Mouse (Mus musculus): ENCODE data around the gene Mplkip.

The Mplkip gene

DNA sequence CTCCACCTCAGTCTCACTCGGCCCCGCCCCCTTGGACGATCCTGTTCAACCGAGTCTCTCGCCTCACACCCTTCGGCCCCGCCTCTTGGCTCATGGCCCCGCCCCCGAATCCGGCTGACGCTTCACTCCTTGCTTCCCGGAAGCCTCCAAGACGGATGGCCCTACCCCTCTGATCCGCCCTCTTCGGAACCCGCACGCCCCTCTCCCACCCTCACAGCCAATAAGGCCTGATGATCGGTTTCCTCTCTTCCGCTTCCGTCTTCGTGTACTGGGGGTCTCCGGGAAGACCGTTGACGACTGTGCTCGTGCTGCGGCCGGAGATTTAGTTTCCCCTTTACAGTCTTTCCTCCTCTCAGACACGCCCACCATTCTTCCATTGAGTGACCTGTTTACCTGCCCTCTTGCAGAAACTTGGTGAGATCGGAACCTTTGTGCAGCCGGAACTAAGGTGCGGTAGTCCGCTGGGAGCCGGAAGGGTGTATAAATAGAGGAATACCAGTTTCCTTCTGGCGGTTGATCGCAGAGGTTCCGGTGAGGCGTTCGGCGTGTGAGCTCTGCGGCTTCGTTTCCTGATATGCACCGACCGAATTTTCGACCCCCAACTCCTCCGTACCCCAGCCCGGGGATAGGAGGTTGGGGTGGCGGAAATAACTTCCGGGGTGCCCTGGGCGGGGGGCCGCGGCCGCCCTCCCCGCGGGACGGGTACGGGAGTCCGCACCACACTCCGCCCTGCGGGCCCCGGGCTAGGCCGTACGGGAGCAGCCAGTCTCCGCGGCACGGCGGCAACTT is at the start of gene Mplkip, which contains the start of gene Sugct:
TSS of gene Mplkip (plus strand) at position 282 of the 789 bp plus-strand sequence.
TSS of gene Sugct (minus strand) at position 643 of the 789 bp plus-strand sequence.
- peak; percentile 100 for DNase-seq (ENCODE audit: low spot score)

GRCm38 (mm10) chr13:17667380-17667779 is 27.6 kb upstream of the Mplkip start:
- no peak for DNase-seq (ENCODE audit: low spot score)

DNA sequence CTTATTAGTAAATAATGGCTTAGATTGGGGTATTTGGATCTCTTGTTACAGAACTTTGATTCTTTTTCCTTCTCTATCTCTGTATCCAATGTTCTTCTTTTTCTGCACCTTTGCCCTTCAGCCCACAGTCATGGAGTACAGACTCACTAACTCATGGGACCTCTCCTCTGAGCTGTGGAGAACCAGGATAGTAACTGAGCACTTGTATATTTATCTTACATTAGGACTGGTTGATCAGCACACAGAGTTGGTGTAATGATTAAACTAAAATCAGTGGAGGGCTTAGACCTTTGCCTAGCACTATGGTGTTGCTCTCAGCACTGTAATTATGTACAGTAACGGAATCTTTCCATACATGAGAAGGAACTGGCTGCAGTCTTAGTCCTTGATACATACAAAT is 23.9 kb upstream of the Mplkip start:
- no peak for DNase-seq (ENCODE audit: low spot score)

- no peak for DNase-seq (ENCODE audit: low spot score)
Observed at GRCm38 (mm10) chr13:17689461-17689860, 5.5 kb upstream of the Mplkip start.

GRCm38 (mm10) chr13:17690686-17691085 is 4.3 kb upstream of the Mplkip start:
- no peak for DNase-seq (ENCODE audit: low spot score)

- DNase-seq (ENCODE audit: low spot score), result no peak
Observed at GRCm38 (mm10) chr13:17691436-17691835, 3.6 kb upstream of the Mplkip start.

- DNase-seq (ENCODE audit: low spot score), result no peak
Observed at GRCm38 (mm10) chr13:17693816-17694215, 1.2 kb upstream of the Mplkip start.

GRCm38 (mm10) chr13:17694414-17694813 is 578 bp upstream of the Mplkip start:
- no peak for DNase-seq (ENCODE audit: low spot score)

GRCm38 (mm10) chr13:17695898-17696580 is 1.0 kb downstream of the Mplkip start:
- DNase-seq (ENCODE audit: low spot score), result no peak

DNA sequence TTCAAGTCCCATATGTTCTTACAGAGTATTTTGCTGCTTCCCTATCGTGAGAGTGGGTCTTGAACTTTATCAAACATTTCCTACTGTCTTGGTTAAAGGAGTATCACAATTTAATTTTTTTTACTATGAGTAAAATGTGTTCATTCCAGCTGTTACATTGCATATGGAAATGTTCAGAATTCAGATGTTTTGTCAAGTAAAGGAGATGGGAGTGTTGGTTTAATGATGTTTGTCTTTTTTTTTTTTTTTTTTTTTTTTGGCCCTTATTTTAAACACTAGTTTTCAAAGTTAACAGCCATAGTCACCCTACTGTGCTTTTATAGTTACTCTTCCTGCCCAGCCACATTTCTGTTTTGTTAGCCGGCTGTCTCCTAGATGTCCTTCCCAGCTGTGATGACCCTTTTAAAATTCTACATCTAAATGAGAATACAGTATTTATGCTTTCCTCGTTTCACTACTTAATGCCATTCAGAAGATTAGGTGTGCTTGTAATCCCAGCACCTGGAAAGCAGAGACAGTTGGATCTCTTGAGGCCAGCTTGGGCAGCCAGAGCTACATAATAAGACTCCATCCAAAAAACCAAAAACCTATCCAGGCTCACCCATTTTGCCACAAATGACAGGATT is 5.2 kb downstream of the Mplkip start:
- DNase-seq (ENCODE audit: low spot score), result no peak

- no peak for DNase-seq (ENCODE audit: low spot score)
Observed at GRCm38 (mm10) chr13:17701322-17701721, 6.3 kb downstream of the Mplkip start.

DNA sequence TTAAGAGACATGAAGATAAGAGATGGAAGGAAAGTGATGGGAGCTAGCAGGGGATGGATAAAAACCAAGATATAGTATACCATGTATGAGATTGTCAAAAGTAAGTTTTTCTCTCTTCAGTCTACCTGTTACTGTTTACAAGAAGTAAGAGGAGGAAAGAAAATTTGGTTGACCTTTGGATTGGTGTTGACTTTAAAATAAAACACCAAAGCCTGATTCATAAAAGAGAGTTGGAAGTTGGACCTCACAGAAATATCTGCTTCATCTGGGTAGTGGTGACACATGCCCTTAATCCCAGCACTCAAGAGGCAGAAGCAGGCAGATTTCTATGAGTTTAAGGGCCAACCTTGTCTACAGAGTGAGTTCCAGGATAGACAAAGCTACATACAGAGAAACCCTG is 7.3 kb downstream of the Mplkip start:
- DNase-seq (ENCODE audit: low spot score), result no peak

DNA sequence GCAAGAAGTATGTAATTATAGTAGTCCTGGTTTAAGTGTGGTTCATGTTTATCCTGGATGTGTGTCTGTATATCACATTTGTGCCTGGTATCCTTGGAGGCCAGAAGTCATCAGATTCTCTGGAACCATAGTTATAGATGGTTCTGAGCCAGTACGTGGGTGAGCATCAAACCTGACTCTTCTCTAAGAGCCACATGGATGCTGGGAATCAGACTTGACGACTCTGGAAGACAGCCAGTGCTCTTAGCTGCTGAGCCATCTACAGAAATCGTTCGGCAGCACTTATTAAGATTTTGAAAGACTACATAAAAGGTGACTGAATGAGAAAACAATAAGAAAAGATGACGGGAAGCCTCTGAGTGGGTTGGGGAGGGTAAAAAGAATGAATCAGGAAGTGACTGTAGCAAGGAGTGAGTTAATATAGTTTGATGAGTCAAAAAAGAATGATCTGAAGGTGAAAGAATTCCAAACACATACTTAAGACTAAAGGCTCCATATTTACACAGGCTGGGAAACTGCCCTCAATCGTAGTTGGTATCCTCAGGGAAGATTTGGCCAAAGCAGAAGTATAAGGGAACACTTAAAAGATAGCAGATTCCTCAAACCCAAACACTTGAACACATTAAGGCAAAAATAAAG is 10.3 kb downstream of the Mplkip start:
- no peak for DNase-seq (ENCODE audit: low spot score)

GRCm38 (mm10) chr13:17708784-17709311 is 13.9 kb downstream of the Mplkip start:
- DNase-seq (ENCODE audit: low spot score), result no peak

DNA sequence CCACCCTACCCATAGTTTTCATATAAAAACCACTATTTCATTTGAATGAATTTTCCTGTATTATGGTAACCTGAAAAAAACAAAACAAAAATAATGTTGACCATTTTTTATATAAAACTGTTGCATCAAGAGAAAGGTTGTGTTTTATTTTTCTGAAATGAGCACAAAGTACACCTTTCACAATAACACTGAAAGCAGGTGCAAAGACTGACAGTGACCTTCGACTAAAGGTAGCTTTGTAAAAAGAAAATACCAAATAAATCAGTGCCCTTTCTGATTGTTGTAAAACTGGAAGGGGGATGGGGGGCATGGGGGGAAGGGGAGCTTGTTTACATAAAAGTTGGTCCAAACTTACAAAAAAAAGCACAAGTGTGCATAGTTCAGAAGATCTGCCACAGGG is 22.4 kb downstream of the Mplkip start:
- no peak for DNase-seq (ENCODE audit: low spot score)

- no peak for DNase-seq (ENCODE audit: low spot score)
Observed at GRCm38 (mm10) chr13:17727922-17728321, 32.9 kb downstream of the Mplkip start.

DNA sequence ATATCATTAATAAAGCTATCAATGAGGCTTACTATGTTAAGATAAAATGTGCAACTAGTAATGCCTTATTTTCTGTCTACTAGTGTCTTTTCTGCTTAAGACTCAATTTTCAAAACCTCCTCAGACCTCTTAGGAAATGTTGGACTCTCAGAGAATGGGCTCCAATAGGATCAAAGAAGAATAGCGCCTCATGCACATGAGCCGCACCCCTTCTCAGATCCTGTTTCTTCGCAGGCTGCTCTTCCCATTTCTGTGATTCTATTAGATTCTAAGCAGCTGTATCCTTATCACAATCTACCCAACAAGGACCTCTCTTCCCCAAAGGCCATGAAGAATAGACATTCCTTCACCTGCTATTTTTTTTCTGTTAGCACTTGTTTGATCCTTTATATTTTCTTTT is 33.8 kb downstream of the Mplkip start:
- DNase-seq (ENCODE audit: low spot score), result no peak

Measured in urinary bladder, postnatal 25 days (tissue).